14 mouse cellular contexts compared by ENCODE assay signal in the genomic region with DNA sequence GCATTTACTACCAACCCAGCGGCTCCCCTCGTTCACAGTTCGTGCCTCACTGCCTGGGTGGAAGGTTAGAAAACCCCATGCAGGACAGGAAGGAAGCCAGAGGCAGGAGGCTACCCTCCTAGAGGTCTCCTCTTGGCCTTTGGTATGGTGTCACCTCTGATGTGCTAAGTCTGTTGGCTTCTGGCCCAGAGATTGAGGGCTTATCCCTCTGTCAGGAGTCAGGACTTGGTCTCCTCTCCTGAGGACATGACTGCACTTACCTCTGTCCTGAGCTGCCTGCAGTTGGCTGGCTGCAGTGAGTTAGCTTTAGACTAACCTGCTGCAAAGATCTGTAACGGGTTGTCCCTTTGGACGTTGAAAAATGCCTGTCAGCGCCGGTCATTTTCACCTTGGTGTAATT.
DNase-seq lines count a peak whose midpoint lies in the region; ATAC-seq lines count a peak whose summit lies in the region.
"Had no signal": no experiment of that assay in that cellular context is flagged by ENCODE, and none has a peak within 500 bp of the region (broad histone marks: within the 10 kb centered on the region; RNA-seq: fewer than 3 reads in every experiment).

No protein-coding gene starts in this region.

- H3K9me3 ChIP-seq in heart, embryonic 16.5 days (replicated peaks; ENCODE audit: control insufficient read depth, low read length) = peaks cover 8% of the 10 kb centered on the region
- H3K9me3 ChIP-seq in neural tube, embryonic 13.5 days = peaks cover 7% of the 10 kb centered on the region

- H3K4me3 ChIP-seq in heart, embryonic 16.5 days (ENCODE audit: low read length) = no peak overlapping the region
- no peak overlapping the region for H3K4me3 ChIP-seq in neural tube, embryonic 13.5 days
- H3K4me3 ChIP-seq: neural tube, embryonic 12.5 days had no signal

- no peak for DNase-seq in heart, postnatal 25 days (ENCODE audit: low spot score)
- DNase-seq in neural tube, embryonic 10.5 days (ENCODE audit: extremely low spot score, low spot score) = no peak
- DNase-seq in kidney, postnatal 10 days = peak; percentile 46
- no peak for DNase-seq in cerebellum, adult 11 months
- DNase-seq in layer of hippocampus, adult 8-10 months (ENCODE audit: low spot score in 2 of 2) = no peak
- no peak for DNase-seq in embryo, embryonic 10.5 days (ENCODE audit: low spot score)
- DNase-seq: cerebellum, adult 9-11 months; lung, postnatal 4 days had no signal

- no peak overlapping the region for H3K4me2 ChIP-seq in heart, embryonic 16.5 days (ENCODE audit: low read depth, low read length)
- H3K4me2 ChIP-seq in neural tube, embryonic 13.5 days = no peak overlapping the region
- H3K4me2 ChIP-seq: hindbrain, embryonic 14.5 days; neural tube, embryonic 12.5 days had no signal

- no peak overlapping the region for H3K9ac ChIP-seq in heart, embryonic 16.5 days (ENCODE audit: low read length)
- no peak overlapping the region for H3K9ac ChIP-seq in neural tube, embryonic 13.5 days
- H3K9ac ChIP-seq: hindbrain, embryonic 14.5 days; neural tube, embryonic 12.5 days had no signal

- H3K27ac ChIP-seq in heart, embryonic 16.5 days (ENCODE audit: low read length) = no peak overlapping the region
- 0 out of 2 replicates have a peak overlapping the region, but pooled peaks have one; percentile 1 for H3K27ac ChIP-seq in neural tube, embryonic 13.5 days (replicated peaks)
- H3K27ac ChIP-seq: hindbrain, embryonic 14.5 days; neural tube, embryonic 12.5 days had no signal

- no peaks in the 10 kb centered on the region for H3K27me3 ChIP-seq in heart, embryonic 16.5 days (ENCODE audit: control insufficient read depth, insufficient read depth, low read length)
- H3K27me3 ChIP-seq in neural tube, embryonic 13.5 days = no peaks in the 10 kb centered on the region
- H3K27me3 ChIP-seq: CH12.LX; neural tube, embryonic 12.5 days had no signal

- 52% methylated on average over 7 of the region's 7 CpGs for WGBS in heart, embryonic 16.5 days
- WGBS in neural tube, embryonic 13.5 days = 58% methylated on average over 7 of the region's 7 CpGs

- H3K4me1 ChIP-seq in heart, embryonic 16.5 days (ENCODE audit: control insufficient read depth, insufficient read depth, low read length) = peaks cover 16% of the 10 kb centered on the region
- peaks cover 9% of the 10 kb centered on the region for H3K4me1 ChIP-seq in neural tube, embryonic 13.5 days (replicated peaks)

- H3K36me3 ChIP-seq in heart, embryonic 16.5 days (ENCODE audit: control insufficient read depth, insufficient read depth) = peaks cover 9% of the 10 kb centered on the region
- peaks cover 12% of the 10 kb centered on the region for H3K36me3 ChIP-seq in neural tube, embryonic 13.5 days

- peak; percentile 49; the same call in 1 of the 2 replicates for ATAC-seq in heart, embryonic 16.5 days (replicated peaks; ENCODE audit: extremely low read depth, insufficient read depth, low FRiP score)
- ATAC-seq in neural tube, embryonic 13.5 days (ENCODE audit: low read depth) = no peak
- ATAC-seq: midbrain, embryonic 16.5 days had no signal

- intact Hi-C loops in heart, postnatal 25 days (cut with DNase I) = no loop called here
